Mouse (Mus musculus) ES-E14 (cell line): Measurements from ENCODE around the gene Trim2. TPM values are rescaled to one million over a fixed set of nuclear protein-coding genes. Genes with fewer than 3 reads are reported as not detected.

Source experiments
- DNase-seq: peaks from one replicate; pipeline ENCODE4 v3.0.0-alpha.2; 2013; ENCODE audit warnings: low read depth, low spot score
- H3K27ac ChIP-seq: 2 replicates; pipeline ENCODE4 v1.5.1; 2012; ENCODE audit warnings: low read depth, mild to moderate bottlenecking, low read length, moderate library complexity, mixed read lengths; ENCODE audit not compliant: poor library complexity, insufficient read depth, severe bottlenecking
- H3K36me3 ChIP-seq: 2 replicates; pipeline ENCODE4 v1.6.1; 2012; ENCODE audit warnings: mild to moderate bottlenecking, low read length, moderate library complexity, mixed read lengths; ENCODE audit not compliant: control insufficient read depth, poor library complexity, insufficient read depth, severe bottlenecking
- H3K4me1 ChIP-seq, 2 experiments: fragments of 150-350 bp in 1 of 2; sonication (generic) in 1 of 2; 2 replicates each; pipeline ENCODE4 v1.6.1; 2012; ENCODE audit warnings: low read length in 2 of 2, mild to moderate bottlenecking in 1 of 2, mixed read lengths in 1 of 2; ENCODE audit not compliant: control insufficient read depth in 2 of 2, insufficient read depth in 2 of 2, poor library complexity in 1 of 2
- H3K4me3 ChIP-seq, 2 experiments: fragments of 150-350 bp in 1 of 2; sonication (generic) in 1 of 2; 2 replicates each; pipeline ENCODE4 v1.5.1; 2012; ENCODE audit warnings: low read length in 2 of 2, low read depth in 1 of 2, mild to moderate bottlenecking in 1 of 2, mixed read lengths in 1 of 2; ENCODE audit not compliant: insufficient read depth in 1 of 2, poor library complexity in 1 of 2, severe bottlenecking in 1 of 2
- H3K9ac ChIP-seq: 2 replicates; pipeline ENCODE4 v1.6.1; 2012; ENCODE audit warnings: low read depth, mild to moderate bottlenecking, low read length, mixed read lengths; ENCODE audit not compliant: poor library complexity, insufficient read depth, severe bottlenecking
- H3K9me3 ChIP-seq: fragments of 150-350 bp; sonication (generic); 2 replicates; pipeline ENCODE4 v1.6.1; 2012; ENCODE audit warnings: low read depth, mild to moderate bottlenecking, low read length; ENCODE audit not compliant: control insufficient read depth, insufficient read depth
- CHD2 ChIP-seq: IDR thresholded peaks from 2 replicates; pipeline ENCODE4 v1.6.1; 2014; ENCODE audit warnings: mild to moderate bottlenecking, low read depth, low read length, inconsistent platforms
- HCFC1 ChIP-seq: IDR thresholded peaks from 2 replicates; pipeline ENCODE4 v1.6.1; 2012; ENCODE audit warnings: low read length, inconsistent platforms, borderline replicate concordance; ENCODE audit not compliant: insufficient read depth
- MAFK ChIP-seq: IDR thresholded peaks from 2 replicates; pipeline ENCODE4 v1.6.1; 2014; ENCODE audit warnings: mild to moderate bottlenecking, low read depth, low read length, inconsistent platforms; ENCODE audit not compliant: insufficient read depth
- ZC3H11A ChIP-seq: IDR thresholded peaks from 2 replicates; pipeline ENCODE4 v1.6.1; 2012; ENCODE audit warnings: low read depth, mild to moderate bottlenecking, inconsistent platforms, low read length, borderline replicate concordance
- ZNF384 ChIP-seq: IDR thresholded peaks from 2 replicates; pipeline ENCODE4 v1.6.1; 2012; ENCODE audit warnings: low read depth, low read length, inconsistent platforms
- in situ Hi-C, 2 experiments: fragments of 600-800 bp; cut with MboI; formaldehyde crosslinking; loops; one replicate each; pipeline ENCODE4 v1.15.1; 2025; ENCODE audit warnings: low sequenced_read_pairs in 2 of 2, inconsistent platforms in 1 of 2; ENCODE audit not compliant: unreplicated experiment in 2 of 2
- total RNA-seq: library from RNA; depleted of rRNA; stranded (reverse); fragments of 300-350 nt; gene quantifications from 2 replicates; pipeline ENCODE4 v1.2.3, GENCODE M21; 2012

Trim2 gene
- total RNA-seq, 1 experiment: 27.3 TPM

GRCm38 (mm10) chr3:84266391-84266931 lies 40.2 kb downstream of the Trim2 start:
- in situ Hi-C loops: no loop called here
- Histone ChIP-seq H3K27ac (no peak overlapping the region), H3K9ac (no peak overlapping the region), H3K4me3 (no peak overlapping the region), H3K36me3 (no peaks in the 10 kb centered on the region), H3K4me1 (peaks cover 0 to 14% of the 10 kb centered on the region in 2 experiments; a peak in 2 of 4 replicates), H3K9me3 (no peaks in the 10 kb centered on the region)
- TF ChIP-seq HCFC1: no peak
- TF ChIP-seq CHD2: no peak
- no peak for TF ChIP-seq MAFK
- TF ChIP-seq ZNF384: no peak
- no peak for TF ChIP-seq ZC3H11A
- no peak for DNase-seq

DNA sequence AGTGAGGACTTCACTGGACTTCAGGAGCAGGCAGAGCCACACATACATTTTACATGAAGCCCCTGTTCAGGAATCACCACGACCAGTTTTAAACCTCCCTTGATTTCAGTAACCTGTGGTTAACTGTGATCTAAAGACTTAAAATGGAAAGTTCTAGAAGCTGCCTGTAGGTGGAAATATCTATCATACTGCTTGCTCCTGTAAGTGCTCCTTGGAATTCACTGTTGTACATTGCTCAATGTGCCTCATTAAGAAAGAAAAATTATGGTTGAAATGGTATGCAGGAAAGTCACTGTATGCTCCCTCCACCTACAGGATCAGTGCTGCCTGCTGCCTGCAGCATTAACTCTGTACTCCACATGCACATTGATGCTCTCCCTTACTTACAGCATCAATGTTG lies 41.6 kb downstream of the Trim2 start:
- TF ChIP-seq ZC3H11A (no peak), MAFK (no peak), CHD2 (no peak), HCFC1 (no peak), ZNF384 (no peak)
- no peak for DNase-seq
- Histone ChIP-seq H3K9ac (no peak overlapping the region), H3K9me3 (no peaks in the 10 kb centered on the region), H3K36me3 (no peaks in the 10 kb centered on the region), H3K4me1 (peaks cover 3 to 8% of the 10 kb centered on the region in 2 experiments; a peak in 2 of 4 replicates), H3K4me3 (no peak overlapping the region), H3K27ac (no peak overlapping the region)
- in situ Hi-C loops: no loop called here

- Histone ChIP-seq H3K27ac (no peak overlapping the region), H3K9me3 (no peaks in the 10 kb centered on the region), H3K9ac (no peak overlapping the region), H3K4me1 (peaks cover 4% of the 10 kb centered on the region in 2 experiments; a peak in 1 of 4 replicates), H3K36me3 (no peaks in the 10 kb centered on the region), H3K4me3 (no peak overlapping the region)
- in situ Hi-C loops: no loop called here
- DNase-seq: no peak
- TF ChIP-seq HCFC1 (no peak), MAFK (no peak), ZNF384 (no peak), CHD2 (no peak), ZC3H11A (no peak)
Measured at GRCm38 (mm10) chr3:84264395-84264794, 42.3 kb downstream of the Trim2 start.

DNA sequence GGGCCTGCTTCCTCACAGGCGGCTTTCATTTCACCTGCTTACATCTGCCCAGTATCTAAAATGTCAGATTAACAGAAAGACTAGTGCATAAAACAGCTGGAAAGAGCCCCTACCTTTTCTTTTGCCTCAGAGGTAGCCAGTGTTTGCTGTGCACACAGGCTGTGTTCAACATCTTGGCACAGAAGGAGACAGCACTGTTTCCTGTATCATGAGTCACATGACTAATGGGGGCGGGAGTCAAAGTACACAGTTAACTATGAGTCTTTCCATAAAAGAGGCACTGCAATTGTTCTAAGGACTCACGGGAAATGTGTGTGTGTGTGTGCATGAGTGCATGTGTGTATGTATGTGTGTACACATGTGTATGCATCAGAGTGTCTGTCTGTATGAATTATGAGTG lies 43.9 kb downstream of the Trim2 start:
- no peaks in the 10 kb centered on the region for H3K9me3 ChIP-seq
- no peak for DNase-seq
- H3K9ac ChIP-seq: no peak overlapping the region
- 0 out of 4 replicates have a peak, but pooled peaks cover 4 to 7% of the 10 kb centered on the region in 2 experiments for H3K4me1 ChIP-seq
- in situ Hi-C loops: no loop called here
- TF ChIP-seq ZC3H11A (no peak), CHD2 (no peak), MAFK (no peak), ZNF384 (no peak), HCFC1 (no peak)
- no peaks in the 10 kb centered on the region for H3K36me3 ChIP-seq
- H3K27ac ChIP-seq: no peak overlapping the region
- H3K4me3 ChIP-seq: no peak overlapping the region

DNA sequence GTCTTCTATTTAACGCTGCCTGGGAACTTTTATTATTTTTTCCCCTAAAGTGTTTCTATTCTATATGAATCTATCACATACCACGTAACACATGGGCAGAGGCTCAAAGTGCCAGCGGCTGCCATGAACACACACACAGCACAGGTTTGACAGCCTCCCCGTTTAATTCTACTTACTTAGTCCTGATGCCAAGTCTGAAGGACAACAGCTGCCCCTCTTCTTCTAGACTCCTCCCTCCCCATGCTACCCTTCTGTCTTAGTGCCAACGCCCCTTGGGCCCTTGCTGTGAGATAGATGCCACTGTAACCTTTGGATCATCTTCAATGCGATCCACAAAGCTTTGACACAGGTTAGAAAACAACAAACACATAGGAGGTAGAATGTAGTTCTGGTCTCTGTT lies 44.8 kb downstream of the Trim2 start:
- TF ChIP-seq HCFC1 (no peak), ZC3H11A (no peak), MAFK (no peak)
- Histone ChIP-seq H3K36me3 (no peaks in the 10 kb centered on the region), H3K4me3 (no peak overlapping the region), H3K9me3 (no peaks in the 10 kb centered on the region), H3K27ac (no peak overlapping the region), H3K4me1 (0 out of 4 replicates have a peak, but pooled peaks cover 4 to 7% of the 10 kb centered on the region in 2 experiments), H3K9ac (no peak overlapping the region)
- DNase-seq: no peak
- in situ Hi-C loops: no loop called here
